Mouse (Mus musculus) brain, embryonic 14.5 days (tissue): ENCODE data around the gene Pkdcc.

Experiments
- CTCF ChIP-seq: fragments of 200-500 bp; IDR thresholded peaks from 2 replicates; pipeline ENCODE4 v1.5.1; 2012; ENCODE audit warnings: inconsistent platforms, mild to moderate bottlenecking, moderate library complexity, borderline replicate concordance; ENCODE audit not compliant: insufficient read depth, insufficient read length; ENCODE audit errors: extremely low read depth
- POLR2A ChIP-seq: fragments of 200-500 bp; IDR thresholded peaks from 2 replicates; pipeline ENCODE4 v1.6.1; 2012; ENCODE audit warnings: mild to moderate bottlenecking, inconsistent platforms, borderline replicate concordance; ENCODE audit not compliant: poor library complexity, insufficient read depth, insufficient read length, severe bottlenecking; ENCODE audit errors: extremely low read depth

DNA sequence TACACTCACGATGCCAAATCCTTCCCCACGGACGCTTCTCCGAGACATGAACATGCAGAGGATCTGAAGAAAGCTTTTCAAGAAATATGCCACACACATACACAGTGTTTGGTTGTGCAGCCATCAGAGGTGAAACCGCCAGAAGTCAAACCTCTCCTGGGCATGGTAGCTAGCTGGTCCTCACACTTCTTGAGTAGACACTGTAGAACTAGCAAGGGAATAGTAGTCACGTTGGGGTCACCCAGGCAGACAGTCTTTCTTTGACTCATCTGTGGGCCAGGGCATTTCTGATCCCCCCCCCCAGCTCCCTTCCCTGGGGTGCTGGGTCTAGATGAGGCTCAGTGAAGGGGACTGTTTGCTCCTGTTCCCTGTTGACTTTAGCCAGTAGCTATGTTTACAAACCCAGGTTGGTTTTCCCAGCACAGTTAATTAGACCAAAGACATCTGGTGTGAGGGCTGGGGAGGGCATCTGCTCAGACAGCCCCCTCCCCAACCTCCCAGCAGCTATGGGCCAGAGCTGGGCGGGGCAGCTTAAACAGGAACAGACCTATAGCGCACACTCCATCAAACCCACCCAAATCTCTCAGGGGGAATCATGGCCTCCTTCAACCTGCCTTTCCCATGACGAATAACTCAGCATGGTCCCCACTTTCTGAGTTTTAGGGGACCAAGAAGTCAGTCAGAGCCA, 1.7 kb upstream of the Pkdcc start:
- TF ChIP-seq POLR2A (no peak), CTCF (no peak)
